Mouse (Mus musculus): ENCODE data around the gene Acadsb. TPM values are rescaled to one million over a fixed set of nuclear protein-coding genes. Genes with fewer than 3 reads are reported as not detected.

Acadsb gene
- 10 to 100 TPM in 1 of 2 experiments, under 1 TPM in 1; 0.60 to 17.5 TPM for polyA plus RNA-seq (2012; fragmentation: generic; extraction: Trizol)

GRCm38 (mm10) chr7:131410416-131411058 lies at the start of gene Acadsb, which contains the start of gene Ikzf5:
Gene Acadsb, plus strand, starts transcription at chr7:131410601.
Gene Ikzf5, minus strand, starts transcription at chr7:131410521.

GRCm38 (mm10) chr7:131362615-131363300 lies 47.6 kb upstream of the Acadsb start, which contains the start of gene 2310057M21Rik:
Gene 2310057M21Rik, minus strand, starts transcription at chr7:131362759.

GRCm38 (mm10) chr7:131370648-131371469 lies 39.5 kb upstream of the Acadsb start, which contains the start of gene Pstk:
Gene Pstk, plus strand, starts transcription at chr7:131371141.

Other genes starting within 250 kb of the Acadsb start
- under 1 TPM; 0.01 to 0.02 TPM for gene 5430419D17Rik, start 236.2 kb upstream of the Acadsb start, polyA plus RNA-seq (2012; fragmentation: generic; extraction: Trizol)
- gene Cuzd1, start 88.3 kb upstream of the Acadsb start, polyA plus RNA-seq (2012; fragmentation: generic; extraction: Trizol) = not detected
- under 1 TPM in 1 of 2 experiments, not detected in 1; 0.15 TPM for gene Fam24b, start 81.1 kb upstream of the Acadsb start, polyA plus RNA-seq (2012; fragmentation: generic; extraction: Trizol)
- gene Fam24a, start 76.7 kb upstream of the Acadsb start, polyA plus RNA-seq (2012; fragmentation: generic; extraction: Trizol) = not detected
- 1 to 10 TPM; 1.1 to 3.5 TPM for gene 2310057M21Rik, start 47.8 kb upstream of the Acadsb start, polyA plus RNA-seq (2012; fragmentation: generic; extraction: Trizol)
- 10 to 100 TPM; 11.3 to 29.2 TPM for gene Pstk, start 39.5 kb upstream of the Acadsb start, polyA plus RNA-seq (2012; fragmentation: generic; extraction: Trizol)
- gene Ikzf5, start 80 bp upstream of the Acadsb start, polyA plus RNA-seq (2012; fragmentation: generic; extraction: Trizol) = 1 to 10 TPM; 2.3 to 3.4 TPM
- gene Hmx3, start 132.3 kb downstream of the Acadsb start, polyA plus RNA-seq (2012; fragmentation: generic; extraction: Trizol) = not detected
- gene Hmx2, start 138.2 kb downstream of the Acadsb start, polyA plus RNA-seq (2012; fragmentation: generic; extraction: Trizol) = 1 to 10 TPM; 1.7 to 2.1 TPM
- 100 to 1,000 TPM in 1 of 2 experiments, 10 to 100 TPM in 1; 74.7 to 108 TPM for gene Bub3, start 149.6 kb downstream of the Acadsb start, polyA plus RNA-seq (2012; fragmentation: generic; extraction: Trizol)